Mouse (Mus musculus) yolk sac, embryonic 10.5 days (tissue): Measurements from ENCODE around the gene Rnf187.

Source experiments
- DNase-seq: peaks from one replicate; pipeline ENCODE4 v3.0.0-alpha.2; 2017; ENCODE audit warnings: low spot score

Gene Rnf187

GRCm38 (mm10) chr11:58897485-58897884, 41.2 kb downstream of the Rnf187 start:
- DNase-seq: no peak

GRCm38 (mm10) chr11:58894456-58894855, 44.3 kb downstream of the Rnf187 start:
- DNase-seq: no peak

GRCm38 (mm10) chr11:58890511-58890910, 48.2 kb downstream of the Rnf187 start:
- no peak for DNase-seq

- DNase-seq: no peak
Observed at GRCm38 (mm10) chr11:58883756-58884155, 55.0 kb downstream of the Rnf187 start.
